10 mouse cellular contexts compared by ENCODE assay signal in the genomic region with DNA sequence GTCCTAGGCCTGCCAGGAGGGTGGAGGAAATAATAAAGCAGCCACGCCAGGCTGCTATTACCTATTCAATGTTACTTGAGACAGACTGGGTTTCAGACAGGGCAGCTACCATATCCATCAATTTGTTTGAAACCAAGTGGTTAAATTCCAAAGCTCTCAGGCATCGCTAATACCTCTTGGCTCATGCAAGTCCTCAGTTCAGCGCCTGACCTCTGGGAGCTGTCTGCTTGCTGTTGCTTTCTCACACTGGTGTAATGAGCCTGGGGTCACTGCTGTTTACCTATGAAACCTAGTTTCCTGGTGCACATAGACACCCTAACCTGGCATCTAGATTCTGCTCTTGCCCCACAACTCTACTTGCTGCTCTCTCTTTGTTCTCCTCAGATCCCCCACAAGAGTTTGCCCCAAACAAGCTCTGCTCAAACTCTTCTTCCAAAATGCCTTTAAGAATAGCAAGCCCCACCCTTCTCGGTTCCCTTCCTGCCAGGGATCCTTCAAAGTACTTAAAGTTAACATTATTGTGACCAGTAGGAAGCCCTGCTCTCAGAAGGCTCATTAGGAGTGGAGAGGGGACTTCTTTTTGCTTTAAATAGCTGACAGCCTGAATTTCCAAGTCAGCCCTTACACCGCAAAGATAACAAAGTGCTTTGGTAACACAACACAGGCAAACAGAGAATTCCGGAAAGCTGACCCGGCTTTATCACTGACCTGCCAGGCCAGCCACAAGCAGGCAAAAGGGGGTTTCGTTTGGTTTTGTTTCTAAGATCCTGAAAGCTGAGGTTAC.
DNase-seq lines count a peak whose midpoint lies in the region; ATAC-seq lines count a peak whose summit lies in the region.
"Had no signal": no experiment of that assay in that cellular context is flagged by ENCODE, and none has a peak within 500 bp of the region (broad histone marks: within the 10 kb centered on the region; RNA-seq: fewer than 3 reads in every experiment).

No protein-coding gene starts in this region.

- no peak overlapping the region for H3K4me2 ChIP-seq in stomach, embryonic 16.5 days (ENCODE audit: low read depth, low read length)
- H3K4me2 ChIP-seq in midbrain, embryonic 15.5 days, result no peak overlapping the region
- H3K4me2 ChIP-seq: limb, embryonic 15.5 days had no signal

- peak overlapping the region; percentile 25; the same call in 1 of the 2 replicates for H3K27ac ChIP-seq in stomach, embryonic 16.5 days (ENCODE audit: low read length)
- no peak overlapping the region for H3K27ac ChIP-seq in midbrain, embryonic 15.5 days
- H3K27ac ChIP-seq: limb, embryonic 15.5 days had no signal

- H3K4me1 ChIP-seq in megakaryocyte, embryonic 14.5 days, result peaks cover 87% of the 10 kb centered on the region
- H3K4me1 ChIP-seq in stomach, embryonic 16.5 days (ENCODE audit: control insufficient read depth, insufficient read depth, low read length), result peaks cover 21% of the 10 kb centered on the region
- peaks cover 22% of the 10 kb centered on the region for H3K4me1 ChIP-seq in midbrain, embryonic 15.5 days

- H3K27me3 ChIP-seq in megakaryocyte, embryonic 14.5 days (replicated peaks), result no peaks in the 10 kb centered on the region
- no peaks in the 10 kb centered on the region for H3K27me3 ChIP-seq in stomach, embryonic 16.5 days (ENCODE audit: control insufficient read depth, insufficient read depth, low read length)
- no peaks in the 10 kb centered on the region for H3K27me3 ChIP-seq in midbrain, embryonic 15.5 days (replicated peaks)
- H3K27me3 ChIP-seq: limb, embryonic 15.5 days had no signal

- no peak for ATAC-seq in megakaryocyte, adult 5-6 weeks (ENCODE audit: poor library complexity, severe bottlenecking)
- ATAC-seq in stomach, embryonic 16.5 days (ENCODE audit: insufficient read depth, low FRiP score), result no peak
- no peak for ATAC-seq in midbrain, embryonic 15.5 days (replicated peaks)

- peak; percentile 31 to 42 for DNase-seq in heart, adult 18-20 months
- DNase-seq in kidney, postnatal 25 days, result peak; percentile 20 to 45
- DNase-seq in layer of hippocampus, postnatal 14 days (ENCODE audit: low spot score in 2 of 2), result no peak
- DNase-seq in right cerebral cortex, postnatal 10 days (ENCODE audit: low spot score in 2 of 2), result no peak

- WGBS in stomach, embryonic 16.5 days, result 22% methylated on average over 8 of the region's 8 CpGs
- 38% methylated on average over 8 of the region's 8 CpGs for WGBS in midbrain, embryonic 15.5 days

- H3K4me3 ChIP-seq in megakaryocyte, embryonic 14.5 days (replicated peaks), result peak overlapping the region; percentile 57
- H3K4me3 ChIP-seq in stomach, embryonic 16.5 days (replicated peaks; ENCODE audit: low read length), result no peak overlapping the region
- no peak overlapping the region for H3K4me3 ChIP-seq in midbrain, embryonic 15.5 days
- H3K4me3 ChIP-seq: limb, embryonic 15.5 days had no signal

- 0 out of 2 replicates have a peak overlapping the region, but pooled peaks have one; percentile 6 for H3K9ac ChIP-seq in stomach, embryonic 16.5 days (ENCODE audit: low read length)
- no peak overlapping the region for H3K9ac ChIP-seq in midbrain, embryonic 15.5 days
- H3K9ac ChIP-seq: limb, embryonic 15.5 days had no signal

- peaks cover 51% of the 10 kb centered on the region for H3K36me3 ChIP-seq in megakaryocyte, embryonic 14.5 days (replicated peaks; ENCODE audit: low read length)
- H3K36me3 ChIP-seq in stomach, embryonic 16.5 days (ENCODE audit: control insufficient read depth, insufficient read depth, low read length), result no peaks in the 10 kb centered on the region
- no peaks in the 10 kb centered on the region for H3K36me3 ChIP-seq in midbrain, embryonic 15.5 days (replicated peaks)
- H3K36me3 ChIP-seq: G1E; limb, embryonic 15.5 days had no signal

- peaks cover 6% of the 10 kb centered on the region for H3K9me3 ChIP-seq in megakaryocyte, embryonic 14.5 days
- H3K9me3 ChIP-seq in stomach, embryonic 16.5 days (replicated peaks; ENCODE audit: control insufficient read depth, low read length), result no peaks in the 10 kb centered on the region
- H3K9me3 ChIP-seq in midbrain, embryonic 15.5 days, result no peaks in the 10 kb centered on the region
- H3K9me3 ChIP-seq: limb, embryonic 15.5 days had no signal

Comparison
In these comparisons a context has a peak if more than half of its experiments do, and no peak if none do; other contexts are left out.
1. DNase-seq: peak in heart, adult 18-20 months (2 of 2) and kidney, postnatal 25 days (2 of 2); none in layer of hippocampus, postnatal 14 days (0 of 2) and right cerebral cortex, postnatal 10 days (0 of 2).